Mouse (Mus musculus): ENCODE data around the gene Cnbp. TPM values are rescaled to one million over a fixed set of nuclear protein-coding genes. Genes with fewer than 3 reads are reported as not detected.

Gene Cnbp
- total and polyA plus RNA-seq, 2 experiments from 2014 or later: 247 to 591 TPM

DNA sequence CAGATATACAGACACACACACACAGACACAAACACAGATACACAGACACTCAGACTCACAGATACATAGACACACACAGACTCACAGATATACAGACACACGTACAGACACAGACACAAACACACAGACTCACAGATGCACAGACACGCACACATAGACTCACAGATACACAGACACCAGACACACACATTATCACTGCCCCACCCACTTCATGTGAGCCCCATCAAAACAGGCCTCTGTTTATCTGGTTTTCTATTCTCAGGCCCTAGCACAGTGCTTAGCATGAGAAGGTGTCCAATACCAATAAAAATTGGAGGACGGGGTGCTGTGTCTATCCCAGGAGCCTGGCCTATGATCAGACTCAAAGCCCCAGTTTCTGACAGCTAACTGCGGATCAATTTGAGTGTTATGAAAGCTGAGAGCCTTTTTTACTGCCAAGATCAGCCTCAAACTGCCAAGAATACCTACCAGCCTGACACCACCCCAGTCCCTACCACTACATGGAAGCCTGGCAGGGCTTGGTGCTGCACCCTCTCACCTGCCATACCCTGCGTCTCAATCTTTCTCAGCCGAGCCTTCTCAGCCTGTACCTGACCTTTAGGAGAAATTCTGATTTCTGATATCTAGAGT, 54.5 kb downstream of the Cnbp start:
- WGBS: 82% methylated on average over 6 of the region's 6 CpGs
- no peak for ATAC-seq (ENCODE audit: insufficient read depth, low read depth)
- TF ChIP-seq EP300 (IDR thresholded peaks at IDR 0.05; ENCODE audit: low read depth): no peak
- TF ChIP-seq CTCF (IDR thresholded peaks at IDR 0.05; ENCODE audit: low read depth): no peak

DNA sequence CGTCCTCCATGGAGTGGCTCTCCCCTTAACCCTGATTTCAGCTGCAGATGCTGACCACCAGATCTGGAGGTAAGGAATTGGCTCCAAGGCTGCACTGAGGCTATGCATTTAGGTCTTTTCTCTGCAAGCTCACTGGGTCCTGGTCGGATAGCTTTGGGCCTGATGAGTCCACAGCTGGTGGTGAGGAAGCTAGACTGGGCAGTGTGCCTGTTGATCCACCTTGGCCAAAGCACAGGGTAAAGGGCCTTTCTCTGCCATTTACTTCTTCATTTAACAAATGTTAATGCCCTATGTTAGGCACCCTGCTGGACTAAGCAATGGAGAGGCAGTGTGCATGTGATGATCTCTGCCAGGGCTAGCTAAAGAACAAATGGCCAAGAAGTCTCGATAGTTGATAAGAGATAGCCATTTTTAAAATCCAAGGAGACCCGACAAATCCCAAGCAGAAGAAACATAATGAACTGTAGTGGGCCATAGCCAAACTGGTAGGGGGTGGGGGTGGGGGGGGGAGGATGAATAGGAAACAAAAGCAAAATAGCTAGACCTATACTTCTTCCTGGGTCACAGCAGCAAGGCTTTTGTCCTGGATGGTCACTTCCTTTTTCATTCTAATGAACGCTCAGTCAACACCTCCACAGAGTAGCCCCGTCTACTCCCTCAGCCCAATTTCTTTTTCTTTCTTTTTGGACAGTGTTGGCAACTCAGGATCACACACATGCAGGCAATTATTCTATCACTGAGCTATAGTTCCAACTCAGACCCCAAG, 55.3 kb downstream of the Cnbp start:
- H3K36me3 ChIP-seq (replicated peaks; ENCODE audit: control insufficient read depth, insufficient read depth, low read length): peaks cover 11% of the 10 kb centered on the region
- H3K27me3 ChIP-seq (ENCODE audit: control insufficient read depth, insufficient read depth, low read length): no peaks in the 10 kb centered on the region
- TF ChIP-seq EP300 (IDR thresholded peaks at IDR 0.05; ENCODE audit: low read depth): no peak
- no peak for TF ChIP-seq CTCF (IDR thresholded peaks at IDR 0.05; ENCODE audit: low read depth)
- no peak for ATAC-seq (ENCODE audit: insufficient read depth, low read depth)
- no peak overlapping the region for H3K9ac ChIP-seq (replicated peaks; ENCODE audit: low read depth, low read length)
- DNase-seq (ENCODE audit: low spot score): no peak
- WGBS: 63% methylated on average over 6 of the region's 6 CpGs
- H3K4me3 ChIP-seq (ENCODE audit: low read depth, low read length): no peak overlapping the region
- no peak overlapping the region for H3K4me2 ChIP-seq (ENCODE audit: low read depth, low read length)
- no peaks in the 10 kb centered on the region for H3K9me3 ChIP-seq (replicated peaks; ENCODE audit: control insufficient read depth, low read length)
- H3K4me1 ChIP-seq (ENCODE audit: control insufficient read depth, insufficient read depth): no peaks in the 10 kb centered on the region
- no peak overlapping the region for H3K27ac ChIP-seq (ENCODE audit: low read depth)

More for the DNA sequence above, 54.5 kb downstream of the Cnbp start:
- no peak overlapping the region for H3K9ac ChIP-seq (replicated peaks; ENCODE audit: low read depth, low read length)
- H3K27me3 ChIP-seq (ENCODE audit: control insufficient read depth, insufficient read depth, low read length): no peaks in the 10 kb centered on the region
- H3K4me2 ChIP-seq (ENCODE audit: low read depth, low read length): no peak overlapping the region
- no peak for DNase-seq (ENCODE audit: low spot score)
- no peaks in the 10 kb centered on the region for H3K9me3 ChIP-seq (replicated peaks; ENCODE audit: control insufficient read depth, low read length)
- no peaks in the 10 kb centered on the region for H3K4me1 ChIP-seq (ENCODE audit: control insufficient read depth, insufficient read depth)
- H3K4me3 ChIP-seq (ENCODE audit: low read depth, low read length): no peak overlapping the region
- H3K27ac ChIP-seq (ENCODE audit: low read depth): no peak overlapping the region
- H3K36me3 ChIP-seq (replicated peaks; ENCODE audit: control insufficient read depth, insufficient read depth, low read length): peaks cover 11% of the 10 kb centered on the region

DNA sequence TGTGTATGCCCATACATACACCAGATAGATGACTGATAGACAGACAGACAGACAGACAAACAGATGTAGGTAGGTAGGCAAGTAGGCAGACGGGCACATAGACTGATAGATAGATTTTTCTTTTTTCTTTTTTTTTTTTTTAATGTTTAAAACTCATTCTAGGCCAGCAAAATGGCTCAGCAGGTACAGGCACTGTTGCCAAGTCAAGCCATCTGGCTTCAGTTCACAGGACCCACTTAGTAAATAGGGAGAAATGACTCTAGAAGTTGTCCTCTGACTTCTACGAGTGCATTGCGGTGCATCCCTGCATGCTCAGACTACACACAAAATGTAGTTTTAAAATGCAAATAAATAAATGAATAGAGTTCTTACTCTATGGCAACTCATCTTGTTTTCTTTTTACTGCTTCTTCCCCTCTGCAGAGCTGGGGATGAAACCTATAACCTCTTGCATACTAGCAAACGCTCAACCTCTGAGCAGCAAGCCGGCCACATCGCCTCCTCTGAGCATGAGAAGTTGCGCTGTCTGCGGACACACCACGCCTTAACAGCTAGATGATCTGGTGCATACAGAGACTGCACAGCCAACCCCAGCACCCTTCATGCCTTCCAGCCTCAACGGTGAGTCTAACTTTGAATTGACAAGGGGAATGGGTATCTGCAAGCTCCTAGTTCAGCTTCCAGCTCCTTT, 56.9 kb downstream of the Cnbp start:
- Histone ChIP-seq H3K4me1 (ENCODE audit: control insufficient read depth, insufficient read depth) (peaks cover 2% of the 10 kb centered on the region), H3K9me3 (replicated peaks; ENCODE audit: control insufficient read depth, low read length) (no peaks in the 10 kb centered on the region), H3K36me3 (replicated peaks; ENCODE audit: control insufficient read depth, insufficient read depth, low read length) (peaks cover 11% of the 10 kb centered on the region), H3K27me3 (ENCODE audit: control insufficient read depth, insufficient read depth, low read length) (no peaks in the 10 kb centered on the region), H3K4me2 (ENCODE audit: low read depth, low read length) (no peak overlapping the region), H3K27ac (ENCODE audit: low read depth) (no peak overlapping the region), H3K9ac (replicated peaks; ENCODE audit: low read depth, low read length) (no peak overlapping the region), H3K4me3 (ENCODE audit: low read depth, low read length) (no peak overlapping the region)
- TF ChIP-seq CTCF (IDR thresholded peaks at IDR 0.05; ENCODE audit: low read depth) (no peak), EP300 (IDR thresholded peaks at IDR 0.05; ENCODE audit: low read depth) (no peak)
- ATAC-seq (ENCODE audit: insufficient read depth, low read depth) (no peak), DNase-seq (ENCODE audit: low spot score) (no peak)
- 89% methylated on average over 10 of the region's 10 CpGs for WGBS

Other genes with a start within 250 kb of the Cnbp start
- gene Aplf, start 178.9 kb downstream of the Cnbp start, total RNA-seq (2014; rRNA removed; ENCODE audit: low replicate concordance): 1.6 and 2.0 TPM in 2 replicates
- gene Aplf, start 178.9 kb downstream of the Cnbp start, polyA plus RNA-seq (2015; fragmentation: Nextera tagmentation; extraction: Ambion mirVana): 2.7 and 4.2 TPM in 2 replicates
- 0.77 TPM in 1 of 2 replicates, not detected in the other for gene Efcc1, start 120.2 kb downstream of the Cnbp start, total RNA-seq (2014; rRNA removed; ENCODE audit: low replicate concordance)
- 0.62 and 0.75 TPM in 2 replicates for gene Efcc1, start 120.2 kb downstream of the Cnbp start, polyA plus RNA-seq (2015; fragmentation: Nextera tagmentation; extraction: Ambion mirVana)
- 0.19 and 0.23 TPM in 2 replicates for gene Gp9, start 73.0 kb downstream of the Cnbp start, total RNA-seq (2014; rRNA removed; ENCODE audit: low replicate concordance)
- gene Gp9, start 73.0 kb downstream of the Cnbp start, polyA plus RNA-seq (2015; fragmentation: Nextera tagmentation; extraction: Ambion mirVana): 0.89 and 1.0 TPM in 2 replicates
- 11.8 and 19.7 TPM in 2 replicates for gene Rab43, start 38.9 kb downstream of the Cnbp start, total RNA-seq (2014; rRNA removed; ENCODE audit: low replicate concordance)
- 6.7 and 6.8 TPM in 2 replicates for gene Rab43, start 38.9 kb downstream of the Cnbp start, polyA plus RNA-seq (2015; fragmentation: Nextera tagmentation; extraction: Ambion mirVana)
- gene Gm45140, start 15.3 kb downstream of the Cnbp start, total RNA-seq (2014; rRNA removed; ENCODE audit: low replicate concordance): not detected in 2 replicates
- gene Gm45140, start 15.3 kb downstream of the Cnbp start, polyA plus RNA-seq (2015; fragmentation: Nextera tagmentation; extraction: Ambion mirVana): 0.58 and 1.1 TPM in 2 replicates
- 5.6 and 40.5 TPM in 2 replicates for gene Isy1, start 12.3 kb downstream of the Cnbp start, total RNA-seq (2014; rRNA removed; ENCODE audit: low replicate concordance)
- gene Isy1, start 12.3 kb downstream of the Cnbp start, polyA plus RNA-seq (2015; fragmentation: Nextera tagmentation; extraction: Ambion mirVana): 16.7 and 18.4 TPM in 2 replicates
- 92.4 and 95.1 TPM in 2 replicates for gene Copg1, start 36.7 kb upstream of the Cnbp start, total RNA-seq (2014; rRNA removed; ENCODE audit: low replicate concordance)
- 66.3 and 67.1 TPM in 2 replicates for gene Copg1, start 36.7 kb upstream of the Cnbp start, polyA plus RNA-seq (2015; fragmentation: Nextera tagmentation; extraction: Ambion mirVana)
- 8.7 and 40.9 TPM in 2 replicates for gene Hmces, start 62.8 kb upstream of the Cnbp start, total RNA-seq (2014; rRNA removed; ENCODE audit: low replicate concordance)
- gene Hmces, start 62.8 kb upstream of the Cnbp start, polyA plus RNA-seq (2015; fragmentation: Nextera tagmentation; extraction: Ambion mirVana): 16.2 and 18.0 TPM in 2 replicates
- 2.8 and 31.9 TPM in 2 replicates for gene H1fx, start 130.5 kb upstream of the Cnbp start, total RNA-seq (2014; rRNA removed; ENCODE audit: low replicate concordance)
- gene H1fx, start 130.5 kb upstream of the Cnbp start, polyA plus RNA-seq (2015; fragmentation: Nextera tagmentation; extraction: Ambion mirVana): 5.8 and 7.8 TPM in 2 replicates
- 62.7 and 90.1 TPM in 2 replicates for gene Rab7, start 194.2 kb upstream of the Cnbp start, total RNA-seq (2014; rRNA removed; ENCODE audit: low replicate concordance)
- gene Rab7, start 194.2 kb upstream of the Cnbp start, polyA plus RNA-seq (2015; fragmentation: Nextera tagmentation; extraction: Ambion mirVana): 193 and 196 TPM in 2 replicates
- 120 and 133 TPM in 2 replicates for gene Rpn1, start 233.4 kb upstream of the Cnbp start, total RNA-seq (2014; rRNA removed; ENCODE audit: low replicate concordance)
- gene Rpn1, start 233.4 kb upstream of the Cnbp start, polyA plus RNA-seq (2015; fragmentation: Nextera tagmentation; extraction: Ambion mirVana): 99.0 and 104 TPM in 2 replicates